Mouse (Mus musculus) lung, embryonic 16.5 days (tissue): Measurements from ENCODE around the gene Pus7. TPM values are rescaled to one million over a fixed set of nuclear protein-coding genes. Genes with fewer than 3 reads are reported as not detected.
"Not testable (repeated sequence)": the region's sequence is repeated elsewhere in the genome, so short reads cannot be mapped to it uniquely, and the experiment has no call there.

ENCODE experiments used
- ATAC-seq: fragments of 200-750 bp; cut with Nextera tagmentation; 2 replicates; pipeline ENCODE4 v1.8.0; 2017; ENCODE audit warnings: low read depth, mild to moderate bottlenecking, moderate library complexity
- H3K27ac ChIP-seq: fragments of 300-500 bp; sonication (generic); 2 replicates; pipeline ENCODE4 v1.5.1; 2014; ENCODE audit warnings: mild to moderate bottlenecking, control low read depth, low read length
- H3K27me3 ChIP-seq: fragments of 300-500 bp; sonication (generic); 2 replicates; pipeline ENCODE4 v1.6.1; 2014; ENCODE audit warnings: low read depth, low read length, mixed read lengths; ENCODE audit not compliant: control insufficient read depth, insufficient read depth
- H3K36me3 ChIP-seq: fragments of 300-500 bp; sonication (generic); 2 replicates; pipeline ENCODE4 v1.6.1; 2014; ENCODE audit warnings: low read length; ENCODE audit not compliant: control insufficient read depth, insufficient read depth
- H3K4me1 ChIP-seq: fragments of 300-500 bp; sonication (generic); replicated peaks from 2 replicates; pipeline ENCODE4 v1.6.1; 2014; ENCODE audit warnings: low read length, mixed read lengths; ENCODE audit not compliant: control insufficient read depth, insufficient read depth
- H3K4me2 ChIP-seq: fragments of 300-500 bp; sonication (generic); 2 replicates; pipeline ENCODE4 v1.6.1; 2014; ENCODE audit warnings: low read depth, low read length, control low read depth
- H3K4me3 ChIP-seq: fragments of 300-500 bp; sonication (generic); 2 replicates; pipeline ENCODE4 v1.5.1; 2014; ENCODE audit warnings: mild to moderate bottlenecking, low read length, control low read depth
- H3K9ac ChIP-seq: fragments of 300-500 bp; sonication (generic); 2 replicates; pipeline ENCODE4 v1.6.1; 2014; ENCODE audit warnings: low read length, control low read depth
- H3K9me3 ChIP-seq: fragments of 300-500 bp; sonication (generic); 2 replicates; pipeline ENCODE4 v1.6.1; 2016; ENCODE audit warnings: low read length; ENCODE audit not compliant: control insufficient read depth
- WGBS: fragments of 180-500 bp; shearing (Covaris S2); extraction: QIAGEN DNeasy Blood & Tissue Kit; methylation state at CpG from one replicate; pipeline ENCODE4 v1.1.7; 2014; 5-methylcytosine and 5-hydroxymethylcytosine counted together
- polyA plus RNA-seq: library from polyadenylated mRNA; unstranded; fragments of >200 nt; fragmentation: Nextera tagmentation; extraction: Ambion mirVana; gene quantifications from 2 replicates; pipeline ENCODE4 v1.2.1, GENCODE M21; 2015

Gene Pus7
- polyA plus RNA-seq, 1 experiment from 2014 or later = 23.0 TPM

DNA sequence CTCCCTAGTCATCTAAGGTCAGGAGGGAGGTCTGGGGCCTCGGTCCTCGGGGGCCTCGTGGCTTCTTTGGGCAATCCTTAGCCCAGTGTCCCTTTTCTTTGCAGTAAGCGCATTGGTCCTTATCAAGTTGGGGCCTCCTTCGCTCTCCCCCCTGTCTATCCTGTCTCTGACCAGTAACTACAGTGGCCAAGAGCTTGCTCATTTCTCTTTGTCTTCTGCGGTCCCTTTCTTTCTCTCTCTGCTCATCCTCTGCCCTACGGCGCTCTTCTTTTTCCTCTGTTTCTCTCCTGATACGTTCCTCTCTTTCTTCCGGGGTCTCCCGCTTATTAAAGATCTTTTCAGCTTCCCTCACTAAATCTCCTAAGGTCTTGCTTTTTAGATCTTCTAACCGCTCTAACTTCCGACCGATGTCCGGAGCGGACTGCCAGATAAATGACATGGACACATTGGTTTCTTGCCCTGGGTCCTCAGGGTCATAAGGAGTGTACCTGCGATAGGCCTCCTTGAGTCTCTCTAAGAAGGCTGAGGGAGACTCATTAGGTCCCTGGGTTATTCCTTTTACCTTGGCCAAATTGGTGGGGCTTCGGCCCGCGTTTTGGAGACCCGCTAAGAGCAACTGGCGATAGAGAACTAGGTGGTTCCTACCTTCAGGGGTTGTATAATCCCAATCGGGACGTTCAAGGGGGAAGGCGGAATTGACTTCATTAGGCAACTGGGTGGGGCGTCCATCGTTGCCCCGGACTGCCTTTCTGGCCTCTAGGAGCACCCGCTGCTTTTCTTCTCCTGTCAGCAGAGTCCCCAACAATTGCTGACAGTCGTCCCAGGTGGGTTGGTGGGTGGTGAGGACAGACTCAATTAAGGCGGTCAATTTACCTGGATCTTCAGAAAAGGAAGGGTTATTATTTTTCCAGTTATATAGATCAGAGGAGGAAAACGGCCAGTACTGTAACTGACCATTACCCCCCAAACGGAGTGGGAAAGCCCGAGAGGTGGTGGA lies 76.6 kb downstream of the Pus7 start:
- H3K27me3 ChIP-seq = not testable (repeated sequence)

GRCm38 (mm10) chr5:23697457-23697856 lies 86.1 kb downstream of the Pus7 start:
- Histone ChIP-seq H3K9ac (no peak overlapping the region), H3K4me1 (no peaks in the 10 kb centered on the region), H3K27me3 (no peaks in the 10 kb centered on the region), H3K4me2 (no peak overlapping the region), H3K4me3 (no peak overlapping the region), H3K36me3 (peaks cover 24% of the 10 kb centered on the region), H3K9me3 (peaks cover 18% of the 10 kb centered on the region), H3K27ac (no peak overlapping the region)
- no peak for ATAC-seq
- 91% methylated on average over 1 of the region's 1 CpGs for WGBS

More for the DNA sequence above, 76.6 kb downstream of the Pus7 start:
- H3K4me2 ChIP-seq, H3K27ac ChIP-seq, H3K4me3 ChIP-seq, H3K9ac ChIP-seq, H3K4me1 ChIP-seq, ATAC-seq: not testable (repeated sequence)
- 96% methylated on average over 28 of the region's 34 CpGs for WGBS
- Histone ChIP-seq H3K36me3 (peaks cover 68% of the 10 kb centered on the region), H3K9me3 (peaks cover 44% of the 10 kb centered on the region)

Other genes starting within 250 kb of the Pus7 start
- 43.7 and 45.7 TPM in 2 replicates for gene Srpk2, start 99.1 kb downstream of the Pus7 start, polyA plus RNA-seq
- 30.6 and 37.2 TPM in 2 replicates for gene Rint1, start 4.0 kb upstream of the Pus7 start, polyA plus RNA-seq
- 113 TPM in 2 replicates for gene Tomm7, start 60.5 kb upstream of the Pus7 start, polyA plus RNA-seq
- 16.1 and 17.1 TPM in 2 replicates for gene Fam126a, start 247.0 kb upstream of the Pus7 start, polyA plus RNA-seq